Mouse (Mus musculus) ES-Bruce4 (cell line): ENCODE data around the gene Myadm. TPM values are rescaled to one million over a fixed set of nuclear protein-coding genes. Genes with fewer than 3 reads are reported as not detected.

Experiments
- H3K27ac ChIP-seq: 2 replicates; pipeline ENCODE4 v1.5.1; 2012; ENCODE audit warnings: low read length, inconsistent platforms; ENCODE audit not compliant: insufficient read depth
- H3K27me3 ChIP-seq: 2 replicates; pipeline ENCODE4 v1.6.1; 2012; ENCODE audit warnings: mild to moderate bottlenecking, low read length, inconsistent platforms; ENCODE audit not compliant: control insufficient read depth, poor library complexity, insufficient read depth, severe bottlenecking
- H3K36me3 ChIP-seq: 2 replicates; pipeline ENCODE4 v1.6.1; 2012; ENCODE audit warnings: inconsistent platforms, mild to moderate bottlenecking, low read length, moderate library complexity; ENCODE audit not compliant: control insufficient read depth, poor library complexity, insufficient read depth, severe bottlenecking
- H3K4me1 ChIP-seq: one replicate; pipeline ENCODE4 v1.8.1; 2011; ENCODE audit warnings: low read length; ENCODE audit not compliant: control insufficient read depth, insufficient read depth
- H3K4me3 ChIP-seq: 2 replicates; pipeline ENCODE4 v1.5.1; 2011; ENCODE audit warnings: low read depth, mild to moderate bottlenecking, low read length
- H3K9ac ChIP-seq: 2 replicates; pipeline ENCODE4 v1.6.1; 2012; ENCODE audit warnings: low read depth, mild to moderate bottlenecking, inconsistent platforms; ENCODE audit not compliant: poor library complexity, severe bottlenecking
- H3K9me3 ChIP-seq: replicated peaks from 2 replicates; pipeline ENCODE4 v1.6.1; 2012; ENCODE audit warnings: mild to moderate bottlenecking, low read length, inconsistent platforms; ENCODE audit not compliant: control insufficient read depth, poor library complexity, insufficient read depth, severe bottlenecking
- CTCF ChIP-seq: IDR thresholded peaks from one replicate; pipeline ENCODE4 v1.8.1; 2011; ENCODE audit warnings: low read depth, low read length
- EP300 ChIP-seq: IDR thresholded peaks from 2 replicates; pipeline ENCODE4 v1.6.1; 2011; ENCODE audit warnings: low read depth, low read length; ENCODE audit not compliant: insufficient read depth
- POLR2A ChIP-seq: IDR thresholded peaks from one replicate; pipeline ENCODE4 v1.8.1; 2011; ENCODE audit warnings: low read length; ENCODE audit not compliant: insufficient read depth
- polyA plus RNA-seq: library from polyadenylated mRNA; stranded (reverse); fragments of >200 nt; gene quantifications from 2 replicates; pipeline ENCODE4 v1.2.4, GENCODE M21; 2011; ENCODE audit warnings: low read depth; ENCODE audit not compliant: missing spikeins, insufficient read depth, insufficient read length

The Myadm gene
- polyA plus RNA-seq, 1 experiment: 214 TPM

DNA sequence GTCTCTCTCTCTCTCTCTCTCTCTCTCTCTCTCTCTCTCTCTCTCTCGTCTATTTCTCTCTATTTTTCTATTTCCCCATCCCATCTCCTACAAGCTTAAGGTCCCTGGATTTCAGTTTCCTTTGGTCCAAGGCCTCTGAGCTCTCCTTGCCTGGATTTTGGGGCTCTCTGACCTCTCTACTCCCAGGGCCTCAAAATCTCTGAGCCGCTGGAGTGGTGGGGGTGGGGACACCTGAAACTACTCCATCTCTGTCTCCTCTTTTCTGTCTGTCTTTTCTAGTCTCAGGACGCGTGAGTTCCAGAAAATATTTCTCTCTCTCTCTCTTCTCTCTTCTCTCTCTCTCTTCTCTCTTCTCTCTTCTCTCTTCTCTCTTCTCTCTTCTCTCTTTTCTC, 43.3 kb downstream of the Myadm start:
- Histone ChIP-seq H3K4me3 (peak overlapping the region; percentile 68), H3K9me3 (no peaks in the 10 kb centered on the region), H3K27ac (0 out of 2 replicates have a peak overlapping the region, but pooled peaks have one; percentile 10), H3K4me1 (no peaks in the 10 kb centered on the region), H3K27me3 (no peaks in the 10 kb centered on the region), H3K9ac (peak overlapping the region; percentile 92), H3K36me3 (no peaks in the 10 kb centered on the region)
- TF ChIP-seq POLR2A (no peak), CTCF (no peak), EP300 (no peak)

- no peaks in the 10 kb centered on the region for H3K36me3 ChIP-seq
- TF ChIP-seq CTCF (no peak), POLR2A (no peak), EP300 (no peak)
- no peaks in the 10 kb centered on the region for H3K9me3 ChIP-seq
- H3K9ac ChIP-seq: peak within 1 kb of the TSS; percentile 92
- H3K4me1 ChIP-seq: no peaks in the 10 kb centered on the region
- H3K27me3 ChIP-seq: no peaks in the 10 kb centered on the region
- H3K4me3 ChIP-seq: peak within 1 kb of the TSS; percentile 73
- peak within 1 kb of the TSS; percentile 39 for H3K27ac ChIP-seq
These were observed 44.0 kb downstream of the Myadm start, which contains the start of gene Cacng7 for GRCm38 (mm10) chr7:3332619-3333521. Gene Cacng7 (plus strand): TSS chr7:3332955.

DNA sequence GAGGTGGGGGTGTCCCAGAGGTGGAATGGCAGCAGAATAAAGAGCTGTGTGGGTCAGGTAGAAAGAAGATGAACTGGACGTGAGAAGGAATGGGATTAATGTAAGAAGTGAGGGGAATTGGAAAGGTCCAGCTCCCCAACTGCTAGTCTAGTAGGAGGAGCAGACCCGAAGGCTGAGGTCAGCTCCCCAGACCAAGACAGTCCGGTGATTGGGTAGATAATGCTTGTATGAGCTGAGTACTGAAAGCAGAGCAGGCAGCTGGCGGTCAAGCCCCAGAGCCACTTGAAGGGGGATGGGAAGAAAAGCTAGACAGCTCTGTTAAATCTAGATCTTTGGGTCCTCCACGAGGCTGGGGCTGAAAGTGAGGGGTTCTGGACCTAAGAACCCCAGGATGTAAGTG, 44.7 kb downstream of the Myadm start:
- Histone ChIP-seq H3K4me1 (no peaks in the 10 kb centered on the region), H3K27ac (peak overlapping the region; percentile 39), H3K4me3 (peak overlapping the region; percentile 73), H3K27me3 (no peaks in the 10 kb centered on the region), H3K9me3 (no peaks in the 10 kb centered on the region), H3K36me3 (no peaks in the 10 kb centered on the region), H3K9ac (peak overlapping the region; percentile 92)
- TF ChIP-seq POLR2A (no peak), CTCF (no peak), EP300 (no peak)

DNA sequence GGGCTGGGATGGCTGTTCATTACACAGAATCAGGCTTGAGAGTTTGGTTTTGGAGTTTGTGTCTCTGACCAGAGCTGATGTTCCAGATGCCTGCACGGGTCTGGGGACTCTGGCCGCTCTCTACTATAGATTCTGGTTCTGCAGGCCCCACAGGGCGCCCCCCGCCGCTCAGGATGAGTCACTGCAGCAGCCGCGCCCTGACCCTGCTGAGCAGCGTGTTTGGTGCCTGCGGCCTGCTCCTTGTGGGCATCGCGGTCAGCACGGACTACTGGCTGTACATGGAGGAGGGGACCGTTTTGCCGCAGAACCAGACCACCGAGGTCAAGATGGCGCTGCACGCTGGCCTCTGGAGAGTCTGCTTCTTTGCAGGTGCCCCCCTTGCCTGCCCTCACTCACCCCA, 47.5 kb downstream of the Myadm start:
- Histone ChIP-seq H3K4me1 (peaks cover under 1% of the 10 kb centered on the region), H3K27me3 (no peaks in the 10 kb centered on the region), H3K4me3 (peak overlapping the region; percentile 13), H3K9me3 (no peaks in the 10 kb centered on the region), H3K36me3 (peaks cover 10% of the 10 kb centered on the region), H3K27ac (no peak overlapping the region), H3K9ac (peak overlapping the region; percentile 16; the same call in 1 of the 2 replicates)
- TF ChIP-seq POLR2A (no peak), CTCF (peak; percentile 61), EP300 (0 out of 2 replicates have a peak, but pooled peaks have one; percentile 15)

- H3K9ac ChIP-seq: no peak overlapping the region
- TF ChIP-seq POLR2A (no peak), CTCF (peak; percentile 12)
- peak overlapping the region; percentile 58 for H3K4me3 ChIP-seq
- peaks cover 2% of the 10 kb centered on the region for H3K4me1 ChIP-seq
- no peak overlapping the region for H3K27ac ChIP-seq
- no peaks in the 10 kb centered on the region for H3K27me3 ChIP-seq
- peaks cover 13% of the 10 kb centered on the region for H3K36me3 ChIP-seq
- no peaks in the 10 kb centered on the region for H3K9me3 ChIP-seq
These were observed 49.5 kb downstream of the Myadm start for GRCm38 (mm10) chr7:3338286-3338935.

- no peaks in the 10 kb centered on the region for H3K27me3 ChIP-seq
- TF ChIP-seq EP300 (no peak), CTCF (peak; percentile 83), POLR2A (no peak)
- H3K9ac ChIP-seq: no peak overlapping the region
- H3K27ac ChIP-seq: no peak overlapping the region
- no peaks in the 10 kb centered on the region for H3K9me3 ChIP-seq
- H3K36me3 ChIP-seq: peaks cover 15% of the 10 kb centered on the region
- peaks cover 4% of the 10 kb centered on the region for H3K4me1 ChIP-seq
- peak overlapping the region; percentile 58 for H3K4me3 ChIP-seq
These were observed 50.1 kb downstream of the Myadm start for GRCm38 (mm10) chr7:3339010-3339409.
